Mouse (Mus musculus): ENCODE results near the gene Olfr811.

Olfr811 gene

GRCm38 (mm10) chr10:129804296-129804695 lies at the start of gene Olfr811:
Olfr811 (minus strand) TSS chr10:129804396.
- Histone ChIP-seq H3K36me3 (ENCODE audit: control insufficient read depth, insufficient read depth, low read length, poor library complexity, severe bottlenecking) (no peaks in the 10 kb centered on the region), H3K27me3 (ENCODE audit: control insufficient read depth, insufficient read depth, low read length, poor library complexity, severe bottlenecking) (no peaks in the 10 kb centered on the region)
- DNase-seq (ENCODE audit: low read depth, low spot score) = no peak

- Histone ChIP-seq H3K36me3 (ENCODE audit: control insufficient read depth, insufficient read depth, low read length, poor library complexity, severe bottlenecking) (no peaks in the 10 kb centered on the region), H3K27me3 (ENCODE audit: control insufficient read depth, insufficient read depth, low read length, poor library complexity, severe bottlenecking) (no peaks in the 10 kb centered on the region)
- DNase-seq (ENCODE audit: low read depth, low spot score) = no peak
Observed at GRCm38 (mm10) chr10:129847343-129847742, 43.1 kb upstream of the Olfr811 start.

GRCm38 (mm10) chr10:129845994-129846393 lies 41.8 kb upstream of the Olfr811 start, which contains the start of gene Olfr812:
Olfr812 (minus strand) TSS chr10:129846094.
- DNase-seq (ENCODE audit: low read depth, low spot score) = no peak
- Histone ChIP-seq H3K36me3 (ENCODE audit: control insufficient read depth, insufficient read depth, low read length, poor library complexity, severe bottlenecking) (no peaks in the 10 kb centered on the region), H3K27me3 (ENCODE audit: control insufficient read depth, insufficient read depth, low read length, poor library complexity, severe bottlenecking) (no peaks in the 10 kb centered on the region)

GRCm38 (mm10) chr10:129794817-129795216 lies 9.4 kb downstream of the Olfr811 start, which contains the start of gene Olfr810:
Olfr810 (minus strand) TSS chr10:129794917.
- Histone ChIP-seq H3K36me3 (ENCODE audit: control insufficient read depth, insufficient read depth, low read length, poor library complexity, severe bottlenecking) (no peaks in the 10 kb centered on the region), H3K27me3 (ENCODE audit: control insufficient read depth, insufficient read depth, low read length, poor library complexity, severe bottlenecking) (no peaks in the 10 kb centered on the region)
- no peak for DNase-seq (ENCODE audit: low read depth, low spot score)

- no peaks in the 10 kb centered on the region for H3K27me3 ChIP-seq (ENCODE audit: control insufficient read depth, insufficient read depth, low read length, poor library complexity, severe bottlenecking)
- no peak for DNase-seq (ENCODE audit: low read depth, low spot score)
- no peaks in the 10 kb centered on the region for H3K36me3 ChIP-seq (ENCODE audit: control insufficient read depth, insufficient read depth, low read length, poor library complexity, severe bottlenecking)
Observed at GRCm38 (mm10) chr10:129778123-129778522, 26.1 kb downstream of the Olfr811 start.

GRCm38 (mm10) chr10:129774338-129774737 lies 29.9 kb downstream of the Olfr811 start, which contains the start of gene Olfr809:
Olfr809 (plus strand) TSS chr10:129774638.
- Histone ChIP-seq H3K27me3 (ENCODE audit: control insufficient read depth, insufficient read depth, low read length, poor library complexity, severe bottlenecking) (no peaks in the 10 kb centered on the region), H3K36me3 (ENCODE audit: control insufficient read depth, insufficient read depth, low read length, poor library complexity, severe bottlenecking) (no peaks in the 10 kb centered on the region)
- no peak for DNase-seq (ENCODE audit: low read depth, low spot score)

- no peaks in the 10 kb centered on the region for H3K36me3 ChIP-seq (ENCODE audit: control insufficient read depth, insufficient read depth, low read length, poor library complexity, severe bottlenecking)
- DNase-seq (ENCODE audit: low read depth, low spot score) = no peak
- H3K27me3 ChIP-seq (ENCODE audit: control insufficient read depth, insufficient read depth, low read length, poor library complexity, severe bottlenecking) = no peaks in the 10 kb centered on the region
Observed at GRCm38 (mm10) chr10:129765182-129765581, 39.0 kb downstream of the Olfr811 start, which contains the start of gene Olfr808. Olfr808 (plus strand) TSS chr10:129765482.

- no peaks in the 10 kb centered on the region for H3K36me3 ChIP-seq (ENCODE audit: control insufficient read depth, insufficient read depth, low read length, poor library complexity, severe bottlenecking)
- DNase-seq (ENCODE audit: low read depth, low spot score) = no peak
- H3K27me3 ChIP-seq (ENCODE audit: control insufficient read depth, insufficient read depth, low read length, poor library complexity, severe bottlenecking) = no peaks in the 10 kb centered on the region
Observed at GRCm38 (mm10) chr10:129757693-129758092, 46.5 kb downstream of the Olfr811 start, which contains the start of gene Olfr807. Olfr807 (minus strand) TSS chr10:129757793.
